Mouse (Mus musculus) urinary bladder, postnatal 14 days (tissue): ENCODE measurements around the gene Ssh1.

Experiments
- DNase-seq: peaks from one replicate; pipeline ENCODE4 v3.0.0; 2021; ENCODE audit warnings: low spot score

Ssh1 gene

GRCm38 (mm10) chr5:113930648-113931609 lies 62.8 kb downstream of the Ssh1 start:
- DNase-seq: peak; percentile 47

GRCm38 (mm10) chr5:113929950-113930647 lies 63.6 kb downstream of the Ssh1 start:
- DNase-seq: peak; percentile 7

GRCm38 (mm10) chr5:113929526-113929925 lies 64.2 kb downstream of the Ssh1 start:
- peak; percentile 2 for DNase-seq

GRCm38 (mm10) chr5:113924608-113925007 lies 69.1 kb downstream of the Ssh1 start:
- DNase-seq: no peak

- DNase-seq: no peak
Observed at GRCm38 (mm10) chr5:113921310-113922166, 72.2 kb downstream of the Ssh1 start.

- no peak for DNase-seq
Observed at GRCm38 (mm10) chr5:113919060-113919459, 74.6 kb downstream of the Ssh1 start.

- peak; percentile 39 for DNase-seq
Observed at GRCm38 (mm10) chr5:113918654-113919053, 75.0 kb downstream of the Ssh1 start.

- no peak for DNase-seq
Observed at GRCm38 (mm10) chr5:113910705-113911104, 83.0 kb downstream of the Ssh1 start.

GRCm38 (mm10) chr5:113910065-113910701 lies 83.5 kb downstream of the Ssh1 start:
- DNase-seq: no peak

GRCm38 (mm10) chr5:113908592-113909441 lies 84.9 kb downstream of the Ssh1 start, which contains the start of gene Coro1c:
Coro1c (minus strand) TSS chr5:113908758.
- peak; percentile 100 for DNase-seq

GRCm38 (mm10) chr5:113907786-113908567 lies 85.7 kb downstream of the Ssh1 start:
- peak; percentile 66 for DNase-seq

GRCm38 (mm10) chr5:113906958-113907735 lies 86.5 kb downstream of the Ssh1 start:
- peak; percentile 71 for DNase-seq

GRCm38 (mm10) chr5:113904987-113905386 lies 88.7 kb downstream of the Ssh1 start:
- DNase-seq: no peak

GRCm38 (mm10) chr5:113902983-113903382 lies 90.7 kb downstream of the Ssh1 start:
- no peak for DNase-seq

- no peak for DNase-seq
Observed at GRCm38 (mm10) chr5:113902017-113902416, 91.7 kb downstream of the Ssh1 start.

- no peak for DNase-seq
Observed at GRCm38 (mm10) chr5:113901074-113901571, 92.6 kb downstream of the Ssh1 start.

GRCm38 (mm10) chr5:113899543-113899942 lies 94.2 kb downstream of the Ssh1 start:
- no peak for DNase-seq

- no peak for DNase-seq
Observed at GRCm38 (mm10) chr5:113892005-113892404, 101.7 kb downstream of the Ssh1 start.

- DNase-seq: no peak
Observed at GRCm38 (mm10) chr5:113890874-113891273, 102.8 kb downstream of the Ssh1 start.
